Mouse (Mus musculus): Measurements from ENCODE around the gene Tusc2. TPM values are rescaled to one million over a fixed set of nuclear protein-coding genes. Genes with fewer than 3 reads are reported as not detected.
"Not testable (repeated sequence)": the region's sequence is repeated elsewhere in the genome, so short reads cannot be mapped to it uniquely, and the experiment has no call there.

Tusc2 gene
- polyA plus RNA-seq, 1 experiment = 23.5 TPM

DNA sequence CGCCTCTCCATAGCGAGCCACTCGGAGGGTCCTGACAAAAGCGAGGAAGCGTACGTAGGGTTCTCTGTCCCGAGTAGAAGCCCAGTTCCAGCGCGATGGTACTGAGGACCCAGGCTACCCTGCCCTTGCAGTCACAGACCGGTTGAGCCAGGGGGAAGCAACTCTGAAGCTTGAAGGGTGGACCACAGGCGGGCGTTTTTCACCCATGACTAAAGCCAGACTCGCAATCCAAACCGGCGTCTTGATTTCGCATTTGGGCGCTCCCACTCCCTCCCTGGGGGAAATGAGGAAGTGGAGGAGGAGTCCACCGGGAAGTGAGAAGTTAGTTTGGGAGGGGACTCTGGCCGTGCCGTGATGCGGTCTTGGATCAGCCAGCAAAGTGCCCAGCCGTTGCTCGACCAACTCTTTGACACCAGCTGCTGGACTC, 8.0 kb upstream of the Tusc2 start:
- Histone ChIP-seq H3K9me3 (replicated peaks; ENCODE audit: control insufficient read depth, insufficient read depth, low read length, poor library complexity, severe bottlenecking) (no peaks in the 10 kb centered on the region), H3K27me3 (ENCODE audit: control insufficient read depth, insufficient read depth, low read length, poor library complexity, severe bottlenecking) (no peaks in the 10 kb centered on the region), H3K4me1 (ENCODE audit: control insufficient read depth, insufficient read depth, low read length) (peaks cover 2% of the 10 kb centered on the region), H3K4me3 (ENCODE audit: low read depth, low read length) (peak overlapping the region; percentile 64), H3K27ac (ENCODE audit: insufficient read depth, low read length) (peak overlapping the region; percentile 55; the same call in 1 of the 2 replicates), H3K9ac (ENCODE audit: low read depth, poor library complexity, severe bottlenecking) (peak overlapping the region; percentile 46), H3K36me3 (ENCODE audit: control insufficient read depth, insufficient read depth, low read length, poor library complexity, severe bottlenecking) (peaks cover 26% of the 10 kb centered on the region)
- TF ChIP-seq CTCF (IDR thresholded peaks at IDR 0.05; ENCODE audit: low read depth, low read length) (no peak), EP300 (IDR thresholded peaks at IDR 0.05; ENCODE audit: insufficient read depth, low read depth, low read length) (no peak), POLR2A (IDR thresholded peaks at IDR 0.05; ENCODE audit: insufficient read depth, low read length) (no peak)

DNA sequence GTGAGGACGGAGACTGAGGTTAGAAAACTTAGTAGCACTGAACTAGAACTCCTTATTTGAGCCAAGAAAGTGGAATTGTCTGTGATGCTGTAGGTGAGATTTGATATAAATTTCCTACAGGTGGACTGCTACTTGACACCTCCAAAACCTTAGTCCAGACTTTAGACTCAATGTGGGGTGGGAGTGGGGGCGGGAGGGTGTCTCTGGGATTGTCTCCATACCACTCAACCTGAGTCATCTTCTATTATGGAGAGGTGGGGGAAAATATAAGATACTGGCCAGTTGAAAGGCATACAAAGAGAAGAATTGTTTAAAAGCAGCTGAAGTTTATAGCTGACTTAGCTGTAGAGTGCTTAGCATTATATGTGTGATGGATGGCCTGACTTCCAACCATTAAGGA, 7.4 kb upstream of the Tusc2 start:
- TF ChIP-seq POLR2A (IDR thresholded peaks at IDR 0.05; ENCODE audit: insufficient read depth, low read length) (no peak), CTCF (IDR thresholded peaks at IDR 0.05; ENCODE audit: low read depth, low read length) (no peak), EP300 (IDR thresholded peaks at IDR 0.05; ENCODE audit: insufficient read depth, low read depth, low read length) (no peak)
- H3K27me3 ChIP-seq (ENCODE audit: control insufficient read depth, insufficient read depth, low read length, poor library complexity, severe bottlenecking) = no peaks in the 10 kb centered on the region

DNA sequence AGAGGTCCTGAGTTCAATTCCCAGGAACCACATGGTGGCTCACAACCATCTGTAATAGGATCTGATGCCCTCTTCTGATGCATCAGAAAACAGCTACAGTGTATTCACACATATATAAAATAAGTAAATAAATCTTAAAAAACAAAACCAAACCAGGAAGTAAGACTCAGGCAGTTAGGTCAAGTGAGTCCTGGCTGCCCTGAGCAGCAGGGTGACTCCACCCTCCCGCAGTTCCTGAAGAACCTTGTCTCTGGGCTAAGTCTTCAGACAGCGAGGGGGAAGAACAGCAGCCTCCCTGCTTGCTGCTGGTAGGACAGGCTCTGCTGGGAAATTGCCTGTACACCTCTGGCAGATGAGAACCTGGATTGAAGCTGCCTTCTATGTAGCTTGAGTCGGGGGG, 6.7 kb upstream of the Tusc2 start:
- no peak overlapping the region for H3K4me3 ChIP-seq (ENCODE audit: low read depth, low read length)
- H3K27me3 ChIP-seq (ENCODE audit: control insufficient read depth, insufficient read depth, low read length, poor library complexity, severe bottlenecking) = no peaks in the 10 kb centered on the region
- TF ChIP-seq EP300 (IDR thresholded peaks at IDR 0.05; ENCODE audit: insufficient read depth, low read depth, low read length) = no peak
- TF ChIP-seq POLR2A (IDR thresholded peaks at IDR 0.05; ENCODE audit: insufficient read depth, low read length) = no peak
- TF ChIP-seq CTCF (IDR thresholded peaks at IDR 0.05; ENCODE audit: low read depth, low read length) = no peak
- no peak overlapping the region for H3K27ac ChIP-seq (ENCODE audit: insufficient read depth, low read length)
- H3K36me3 ChIP-seq (ENCODE audit: control insufficient read depth, insufficient read depth, low read length, poor library complexity, severe bottlenecking) = peaks cover 34% of the 10 kb centered on the region
- H3K9ac ChIP-seq (ENCODE audit: low read depth, poor library complexity, severe bottlenecking) = peak overlapping the region; percentile 46; the same call in 1 of the 2 replicates
- H3K4me1 ChIP-seq (ENCODE audit: control insufficient read depth, insufficient read depth, low read length) = no peaks in the 10 kb centered on the region
- no peaks in the 10 kb centered on the region for H3K9me3 ChIP-seq (replicated peaks; ENCODE audit: control insufficient read depth, insufficient read depth, low read length, poor library complexity, severe bottlenecking)

More for the DNA sequence above, 7.4 kb upstream of the Tusc2 start:
- peak overlapping the region; percentile 64 for H3K4me3 ChIP-seq (ENCODE audit: low read depth, low read length)
- no peaks in the 10 kb centered on the region for H3K9me3 ChIP-seq (replicated peaks; ENCODE audit: control insufficient read depth, insufficient read depth, low read length, poor library complexity, severe bottlenecking)
- peak overlapping the region; percentile 46 for H3K9ac ChIP-seq (ENCODE audit: low read depth, poor library complexity, severe bottlenecking)
- no peaks in the 10 kb centered on the region for H3K4me1 ChIP-seq (ENCODE audit: control insufficient read depth, insufficient read depth, low read length)
- H3K27ac ChIP-seq (ENCODE audit: insufficient read depth, low read length) = no peak overlapping the region
- H3K36me3 ChIP-seq (ENCODE audit: control insufficient read depth, insufficient read depth, low read length, poor library complexity, severe bottlenecking) = peaks cover 28% of the 10 kb centered on the region

DNA sequence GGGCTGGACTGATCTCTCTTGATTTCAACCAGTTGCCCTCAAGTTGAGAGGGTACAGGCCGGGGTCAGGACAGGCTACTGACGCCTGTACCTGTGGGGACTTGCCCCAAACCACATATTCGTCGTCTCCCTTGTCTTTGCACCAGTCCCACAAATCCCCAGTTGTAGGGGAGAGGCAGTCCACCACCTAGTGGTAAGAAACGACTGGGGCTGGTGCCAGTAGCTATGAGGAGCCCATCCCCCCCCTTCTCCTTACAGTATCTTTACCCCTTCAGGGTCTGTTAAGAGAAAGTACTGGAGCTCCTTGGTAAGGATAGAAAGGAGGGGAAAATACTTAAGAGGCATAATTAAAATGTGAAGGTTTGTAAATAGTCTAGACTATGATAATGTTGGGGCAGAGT, 2.5 kb downstream of the Tusc2 start:
- TF ChIP-seq CTCF (IDR thresholded peaks at IDR 0.05; ENCODE audit: low read depth, low read length) = peak; percentile 11
- not testable (repeated sequence) for H3K4me3 ChIP-seq (ENCODE audit: low read depth, low read length); H3K9me3 ChIP-seq (replicated peaks; ENCODE audit: control insufficient read depth, insufficient read depth, low read length, poor library complexity, severe bottlenecking); H3K9ac ChIP-seq (ENCODE audit: low read depth, poor library complexity, severe bottlenecking); H3K4me1 ChIP-seq (ENCODE audit: control insufficient read depth, insufficient read depth, low read length); H3K27me3 ChIP-seq (ENCODE audit: control insufficient read depth, insufficient read depth, low read length, poor library complexity, severe bottlenecking)
- peaks cover 16% of the 10 kb centered on the region for H3K36me3 ChIP-seq (ENCODE audit: control insufficient read depth, insufficient read depth, low read length, poor library complexity, severe bottlenecking)
- peak overlapping the region; percentile 40 for H3K27ac ChIP-seq (ENCODE audit: insufficient read depth, low read length)

DNA sequence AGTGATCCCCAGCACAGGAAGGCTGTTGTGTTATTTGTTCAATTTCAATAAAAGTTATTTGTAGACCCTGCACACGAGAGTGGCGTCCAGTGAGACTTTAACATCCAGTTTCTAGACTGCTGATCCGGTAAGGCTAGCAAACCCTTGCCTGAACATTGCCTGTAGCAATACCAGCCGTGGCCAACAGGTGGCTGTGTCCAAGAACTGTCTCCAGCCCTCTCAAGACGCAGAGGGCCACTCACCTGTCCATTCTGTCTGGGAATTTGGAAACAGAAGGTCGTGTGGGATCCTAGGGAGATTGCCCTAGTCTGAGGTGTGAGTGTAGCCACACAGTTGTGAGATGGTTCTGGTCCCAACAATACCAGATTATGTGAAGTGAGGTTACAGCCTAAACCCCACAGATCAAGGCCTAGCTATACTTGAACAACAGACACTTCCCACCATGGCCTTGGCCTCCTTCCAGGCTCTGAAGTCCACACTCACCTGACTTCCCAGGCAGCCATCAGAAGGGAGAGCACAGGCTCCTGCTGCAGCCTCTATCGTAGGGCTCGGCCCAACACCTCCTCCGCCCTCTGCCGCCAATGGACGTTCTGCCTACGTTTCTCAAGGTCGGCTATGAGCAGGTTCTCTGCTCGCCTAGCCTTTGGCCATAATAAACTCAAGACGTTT, 3.1 kb downstream of the Tusc2 start:
- no peak overlapping the region for H3K4me3 ChIP-seq (ENCODE audit: low read depth, low read length)
- no peaks in the 10 kb centered on the region for H3K27me3 ChIP-seq (ENCODE audit: control insufficient read depth, insufficient read depth, low read length, poor library complexity, severe bottlenecking)
- no peak overlapping the region for H3K9ac ChIP-seq (ENCODE audit: low read depth, poor library complexity, severe bottlenecking)
- TF ChIP-seq EP300 (IDR thresholded peaks at IDR 0.05; ENCODE audit: insufficient read depth, low read depth, low read length) = no peak
- peak; percentile 75 for TF ChIP-seq CTCF (IDR thresholded peaks at IDR 0.05; ENCODE audit: low read depth, low read length)
- H3K4me1 ChIP-seq (ENCODE audit: control insufficient read depth, insufficient read depth, low read length) = peaks cover 2% of the 10 kb centered on the region
- H3K9me3 ChIP-seq (replicated peaks; ENCODE audit: control insufficient read depth, insufficient read depth, low read length, poor library complexity, severe bottlenecking) = no peaks in the 10 kb centered on the region
- H3K36me3 ChIP-seq (ENCODE audit: control insufficient read depth, insufficient read depth, low read length, poor library complexity, severe bottlenecking) = peaks cover 10% of the 10 kb centered on the region; the same call in 1 of the 2 replicates
- no peak overlapping the region for H3K27ac ChIP-seq (ENCODE audit: insufficient read depth, low read length)

DNA sequence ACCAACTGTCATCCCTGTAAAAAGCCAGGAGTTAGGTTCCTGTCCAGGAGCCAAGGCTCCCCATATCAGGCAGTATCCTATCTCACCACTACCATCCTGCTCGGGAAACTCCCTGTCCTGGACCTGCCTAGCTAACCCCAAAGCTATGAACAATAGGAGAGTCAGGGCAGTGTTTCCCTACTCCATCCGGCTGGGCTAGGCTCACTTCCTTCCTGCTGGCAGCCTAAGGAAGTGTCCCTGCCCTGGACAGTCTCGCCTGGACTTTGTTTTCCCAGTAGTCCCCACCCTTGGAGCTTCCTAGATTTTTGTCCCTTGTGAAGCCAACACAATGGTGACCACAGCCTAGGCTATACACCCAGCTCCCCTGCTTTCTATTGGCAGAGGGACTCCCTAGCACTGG, 3.8 kb downstream of the Tusc2 start:
- no peaks in the 10 kb centered on the region for H3K9me3 ChIP-seq (replicated peaks; ENCODE audit: control insufficient read depth, insufficient read depth, low read length, poor library complexity, severe bottlenecking)
- TF ChIP-seq CTCF (IDR thresholded peaks at IDR 0.05; ENCODE audit: low read depth, low read length) (no peak), EP300 (IDR thresholded peaks at IDR 0.05; ENCODE audit: insufficient read depth, low read depth, low read length) (no peak), POLR2A (IDR thresholded peaks at IDR 0.05; ENCODE audit: insufficient read depth, low read length) (no peak)
- peaks cover 2% of the 10 kb centered on the region for H3K4me1 ChIP-seq (ENCODE audit: control insufficient read depth, insufficient read depth, low read length)
- H3K36me3 ChIP-seq (ENCODE audit: control insufficient read depth, insufficient read depth, low read length, poor library complexity, severe bottlenecking) = peaks cover 11% of the 10 kb centered on the region
- H3K27me3 ChIP-seq (ENCODE audit: control insufficient read depth, insufficient read depth, low read length, poor library complexity, severe bottlenecking) = no peaks in the 10 kb centered on the region
- no peak overlapping the region for H3K27ac ChIP-seq (ENCODE audit: insufficient read depth, low read length)
- H3K9ac ChIP-seq (ENCODE audit: low read depth, poor library complexity, severe bottlenecking) = no peak overlapping the region
- H3K4me3 ChIP-seq (ENCODE audit: low read depth, low read length) = no peak overlapping the region
